Mouse (Mus musculus) heart, postnatal 36 days (tissue): ENCODE data around the gene Tpmt. TPM values are rescaled to one million over a fixed set of nuclear protein-coding genes. Genes with fewer than 3 reads are reported as not detected.
A peak's percentile ranks its signal among the peaks of the same experiment; 100 is the strongest.

Source experiments
- DNase-seq, 2 experiments: peaks; one replicate each; pipeline ENCODE4 v3.0.0; 2021 to 2022
- intact Hi-C: fragments of 180-260 bp; cut with DNase I; formaldehyde crosslinking; loops from one replicate; pipeline ENCODE4 v1.15.1; 2025
- total RNA-seq, 2 experiments: library from RNA; stranded (reverse); gene quantifications; 2 replicates each; pipeline ENCODE4 v1.2.3; 2021

Gene Tpmt
- total RNA-seq, 2 experiments from 2014 or later, result 3.6 to 4.2 TPM

- no peak for DNase-seq
- intact Hi-C loops, result no loop called here
These were observed 60.7 kb downstream of the Tpmt start for GRCm38 (mm10) chr13:46983878-46984277.

- DNase-seq, result peak; percentile 28 to 29
- intact Hi-C loops, result loop anchor here (5.0 kb wide), 1 partner anchor 32 kb away; the partner anchor contains the start of gene Nhlrc1
These were observed 64.6 kb downstream of the Tpmt start for GRCm38 (mm10) chr13:46979836-46980490.

GRCm38 (mm10) chr13:46976532-46976931, 68.0 kb downstream of the Tpmt start:
- no peak for DNase-seq
- intact Hi-C loops, result loop anchor here (5.0 kb wide), 1 partner anchor 36 kb away; the partner anchor contains the start of gene Nhlrc1

GRCm38 (mm10) chr13:46975930-46976329, 68.6 kb downstream of the Tpmt start:
- intact Hi-C loops, result loop anchor here (5.0 kb wide), 1 partner anchor 36 kb away; the partner anchor contains the start of gene Nhlrc1
- DNase-seq, result no peak

GRCm38 (mm10) chr13:46975031-46975551, 69.4 kb downstream of the Tpmt start:
- intact Hi-C loops, result loop anchor here (5.0 kb wide), 1 partner anchor 37 kb away; the partner anchor contains the start of gene Nhlrc1
- DNase-seq, result no peak

Other genes with a start within 250 kb of the Tpmt start
- 100 to 1,000 TPM; 109 to 112 TPM for gene Kif13a, start 114.9 kb downstream of the Tpmt start, total RNA-seq
- gene Nhlrc1, start 29.9 kb downstream of the Tpmt start, total RNA-seq, result 1 to 10 TPM; 5.6 to 7.8 TPM
- 10 to 100 TPM; 10.1 to 10.3 TPM for gene Kdm1b, start 1.2 kb downstream of the Tpmt start, total RNA-seq
- gene Dek, start 61.5 kb upstream of the Tpmt start, total RNA-seq, result 10 to 100 TPM; 32.4 to 38.7 TPM
- gene Rnf144b, start 77.9 kb upstream of the Tpmt start, total RNA-seq, result 10 to 100 TPM; 15.2 to 34.7 TPM